Mouse (Mus musculus) midbrain, embryonic 11.5 days (tissue): Measurements from ENCODE around the gene Pdgfd. TPM values are rescaled to one million over a fixed set of nuclear protein-coding genes. Genes with fewer than 3 reads are reported as not detected.

ENCODE experiments used
- ATAC-seq: fragments of 200-750 bp; cut with Nextera tagmentation; 2 replicates; pipeline ENCODE4 v1.8.0; 2017; ENCODE audit warnings: moderate TSS enrichment, moderate library complexity; ENCODE audit not compliant: low FRiP score
- DNase-seq: peaks from one replicate; pipeline ENCODE4 v3.0.0; 2015; ENCODE audit warnings: low spot score; ENCODE audit errors: missing footprints
- H3K27ac ChIP-seq: fragments of 300-500 bp; sonication (generic); 2 replicates; pipeline ENCODE4 v1.5.1; 2014; ENCODE audit warnings: low read depth, low read length
- H3K27me3 ChIP-seq: fragments of 300-500 bp; sonication (generic); 2 replicates; pipeline ENCODE4 v1.6.1; 2014; ENCODE audit warnings: mild to moderate bottlenecking, low read length, moderate library complexity, mixed read lengths; ENCODE audit not compliant: control insufficient read depth, insufficient read depth
- H3K36me3 ChIP-seq: fragments of 300-500 bp; sonication (generic); 2 replicates; pipeline ENCODE4 v1.6.1; 2014; ENCODE audit warnings: mild to moderate bottlenecking, low read length, moderate library complexity, mixed read lengths; ENCODE audit not compliant: control insufficient read depth, insufficient read depth
- H3K4me1 ChIP-seq: fragments of 300-500 bp; sonication (generic); 2 replicates; pipeline ENCODE4 v1.6.1; 2014; ENCODE audit warnings: low read length; ENCODE audit not compliant: control insufficient read depth, insufficient read depth
- H3K4me2 ChIP-seq: fragments of 300-500 bp; sonication (generic); 2 replicates; pipeline ENCODE4 v1.6.1; 2014; ENCODE audit warnings: mild to moderate bottlenecking, moderate library complexity
- H3K4me3 ChIP-seq: fragments of 300-500 bp; sonication (generic); 2 replicates; pipeline ENCODE4 v1.5.1; 2014; ENCODE audit warnings: low read depth, low read length
- H3K9ac ChIP-seq: fragments of 300-500 bp; sonication (generic); 2 replicates; pipeline ENCODE4 v1.6.1; 2014; ENCODE audit warnings: low read length
- H3K9me3 ChIP-seq: fragments of 300-500 bp; sonication (generic); 2 replicates; pipeline ENCODE4 v1.6.1; 2016; ENCODE audit warnings: low read length; ENCODE audit not compliant: control insufficient read depth
- WGBS: fragments of 180-500 bp; shearing (Covaris S2); extraction: QIAGEN DNeasy Blood & Tissue Kit; methylation state at CpG from one replicate; pipeline ENCODE4 v1.1.7; 2014; 5-methylcytosine and 5-hydroxymethylcytosine counted together
- polyA plus RNA-seq: library from polyadenylated mRNA; unstranded; fragments of >200 nt; fragmentation: Nextera tagmentation; extraction: Ambion mirVana; gene quantifications from 2 replicates; pipeline ENCODE4 v1.2.1, GENCODE M21; 2014

Gene Pdgfd
- polyA plus RNA-seq, 1 experiment from 2014 or later: 3.5 TPM

- Histone ChIP-seq H3K4me3 (no peak overlapping the region), H3K36me3 (no peaks in the 10 kb centered on the region), H3K27ac (no peak overlapping the region), H3K9me3 (no peaks in the 10 kb centered on the region), H3K27me3 (no peaks in the 10 kb centered on the region), H3K4me2 (no peak overlapping the region), H3K4me1 (no peaks in the 10 kb centered on the region), H3K9ac (no peak overlapping the region)
- ATAC-seq (0 out of 2 replicates have a peak, but pooled peaks have one; percentile 38), DNase-seq (no peak)
- 71% methylated on average over 1 of the region's 1 CpGs for WGBS
These were observed 185.0 kb downstream of the Pdgfd start for GRCm38 (mm10) chr9:6353257-6353960.

GRCm38 (mm10) chr9:6360795-6361194, 192.4 kb downstream of the Pdgfd start:
- Histone ChIP-seq H3K27ac (no peak overlapping the region), H3K36me3 (no peaks in the 10 kb centered on the region), H3K4me1 (no peaks in the 10 kb centered on the region), H3K9me3 (no peaks in the 10 kb centered on the region), H3K9ac (no peak overlapping the region), H3K4me2 (no peak overlapping the region), H3K27me3 (no peaks in the 10 kb centered on the region), H3K4me3 (no peak overlapping the region)
- ATAC-seq: no peak
- no peak for DNase-seq
- 92% methylated on average over 2 of the region's 2 CpGs for WGBS

- Histone ChIP-seq H3K4me1 (no peaks in the 10 kb centered on the region), H3K9me3 (no peaks in the 10 kb centered on the region), H3K9ac (no peak overlapping the region), H3K36me3 (no peaks in the 10 kb centered on the region), H3K4me3 (no peak overlapping the region), H3K27ac (no peak overlapping the region), H3K4me2 (no peak overlapping the region), H3K27me3 (no peaks in the 10 kb centered on the region)
- WGBS: 86% methylated on average over 1 of the region's 1 CpGs
- no peak for ATAC-seq
- no peak for DNase-seq
These were observed 198.2 kb downstream of the Pdgfd start for GRCm38 (mm10) chr9:6366550-6366949.

- Histone ChIP-seq H3K9ac (no peak overlapping the region), H3K36me3 (no peaks in the 10 kb centered on the region), H3K27ac (no peak overlapping the region), H3K4me3 (no peak overlapping the region), H3K9me3 (no peaks in the 10 kb centered on the region), H3K4me1 (no peaks in the 10 kb centered on the region), H3K27me3 (no peaks in the 10 kb centered on the region), H3K4me2 (no peak overlapping the region)
- DNase-seq: no peak
- no peak for ATAC-seq
- WGBS: 83% methylated on average over 1 of the region's 1 CpGs
These were observed 233.4 kb downstream of the Pdgfd start for GRCm38 (mm10) chr9:6401764-6402163.

- Histone ChIP-seq H3K4me3 (no peak overlapping the region), H3K27ac (no peak overlapping the region), H3K36me3 (no peaks in the 10 kb centered on the region), H3K27me3 (no peaks in the 10 kb centered on the region), H3K9me3 (no peaks in the 10 kb centered on the region), H3K9ac (no peak overlapping the region), H3K4me2 (no peak overlapping the region), H3K4me1 (no peaks in the 10 kb centered on the region)
- DNase-seq: no peak
- 78% methylated on average over 3 of the region's 3 CpGs for WGBS
- no peak for ATAC-seq
These were observed 238.2 kb downstream of the Pdgfd start for GRCm38 (mm10) chr9:6406535-6406934.

GRCm38 (mm10) chr9:6407972-6408371, 239.6 kb downstream of the Pdgfd start:
- no peak overlapping the region for H3K27ac ChIP-seq
- no peak for DNase-seq
- no peaks in the 10 kb centered on the region for H3K4me1 ChIP-seq
- ATAC-seq: peak; percentile 65; the same call in 1 of the 2 replicates
- H3K27me3 ChIP-seq: no peaks in the 10 kb centered on the region
- H3K4me3 ChIP-seq: no peak overlapping the region
- H3K4me2 ChIP-seq: no peak overlapping the region
- no peaks in the 10 kb centered on the region for H3K9me3 ChIP-seq
- no peak overlapping the region for H3K9ac ChIP-seq
- no peaks in the 10 kb centered on the region for H3K36me3 ChIP-seq
- WGBS: 49% methylated on average over 4 of the region's 4 CpGs

- Histone ChIP-seq H3K4me3 (no peak overlapping the region), H3K4me1 (no peaks in the 10 kb centered on the region), H3K36me3 (no peaks in the 10 kb centered on the region), H3K9me3 (no peaks in the 10 kb centered on the region), H3K27ac (no peak overlapping the region), H3K4me2 (no peak overlapping the region), H3K9ac (no peak overlapping the region), H3K27me3 (no peaks in the 10 kb centered on the region)
- DNase-seq (no peak), ATAC-seq (no peak)
These were observed 256.2 kb downstream of the Pdgfd start for GRCm38 (mm10) chr9:6424606-6425005.

Other genes starting within 250 kb of the Pdgfd start
- not detected in 2 replicates for gene Ddi1, start 101.3 kb downstream of the Pdgfd start, polyA plus RNA-seq